Mouse (Mus musculus) CH12F3 (cell line): ENCODE measurements around the gene Pard3.

Experiments used
- in situ Hi-C: fragments of 300-500 bp; cut with MboI; formaldehyde crosslinking; loops from 2 replicates; pipeline ENCODE4 v1.14.3; 2020; ENCODE audit warnings: low sequenced_read_pairs

The Pard3 gene

DNA sequence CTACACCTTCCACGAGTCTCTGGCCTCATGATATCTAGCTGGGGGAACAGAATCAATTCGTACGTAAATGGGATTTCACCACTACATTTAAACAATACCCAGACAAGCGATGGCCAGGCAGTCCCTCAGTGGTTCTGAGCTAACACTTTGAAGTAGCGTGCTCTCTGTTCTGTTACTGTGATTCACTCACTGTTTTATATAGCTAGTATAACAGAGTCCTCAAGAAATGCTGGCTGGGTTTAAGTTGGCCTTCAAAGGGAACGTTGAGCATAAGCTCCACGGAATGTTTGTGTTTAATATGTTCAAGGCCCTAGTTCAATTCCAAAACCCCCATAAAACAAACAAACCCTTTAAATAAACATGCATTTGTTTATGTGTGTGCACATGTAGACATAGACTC lies 156.9 kb downstream of the Pard3 start:
- in situ Hi-C loops, result no loop called here

DNA sequence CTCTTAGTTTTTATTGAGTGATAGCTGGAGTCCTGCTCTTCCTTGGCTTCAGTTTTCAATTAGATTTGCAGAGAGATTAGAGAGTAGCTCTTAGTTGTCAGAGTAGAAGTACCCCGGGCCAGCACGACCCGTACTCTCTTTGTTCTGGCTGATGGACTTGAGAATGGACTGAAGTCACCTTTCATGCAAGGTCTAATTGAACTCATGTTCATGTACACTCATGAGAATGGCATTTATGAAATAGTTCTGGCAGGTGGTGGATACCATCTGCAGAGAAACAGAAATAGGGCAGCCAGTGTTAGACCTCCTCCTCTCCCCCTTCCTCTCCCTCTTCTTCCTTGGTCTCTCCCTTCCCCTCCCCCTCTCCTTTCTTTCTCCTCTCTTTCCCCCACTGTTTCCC lies 158.7 kb downstream of the Pard3 start:
- in situ Hi-C loops, result no loop called here

DNA sequence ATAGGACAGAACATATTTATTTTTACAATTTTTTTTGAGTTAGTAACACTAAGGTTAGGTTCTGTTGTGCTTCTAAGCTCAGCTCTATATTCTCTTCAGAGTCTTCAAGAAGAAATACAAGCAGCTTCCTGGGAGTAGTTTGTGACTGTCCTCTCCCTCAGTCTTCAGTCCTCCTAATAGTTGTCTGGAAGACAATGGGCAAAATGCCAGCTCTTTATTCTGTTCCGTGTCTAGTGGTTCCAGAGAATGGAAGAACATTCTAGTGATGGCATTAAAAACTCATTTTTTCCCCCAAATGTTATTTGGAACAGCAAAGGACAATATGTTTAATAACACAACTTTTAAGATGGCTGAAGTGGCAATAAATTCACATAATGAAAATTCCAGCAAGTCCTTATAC lies 163.3 kb downstream of the Pard3 start:
- in situ Hi-C loops, result no loop called here

DNA sequence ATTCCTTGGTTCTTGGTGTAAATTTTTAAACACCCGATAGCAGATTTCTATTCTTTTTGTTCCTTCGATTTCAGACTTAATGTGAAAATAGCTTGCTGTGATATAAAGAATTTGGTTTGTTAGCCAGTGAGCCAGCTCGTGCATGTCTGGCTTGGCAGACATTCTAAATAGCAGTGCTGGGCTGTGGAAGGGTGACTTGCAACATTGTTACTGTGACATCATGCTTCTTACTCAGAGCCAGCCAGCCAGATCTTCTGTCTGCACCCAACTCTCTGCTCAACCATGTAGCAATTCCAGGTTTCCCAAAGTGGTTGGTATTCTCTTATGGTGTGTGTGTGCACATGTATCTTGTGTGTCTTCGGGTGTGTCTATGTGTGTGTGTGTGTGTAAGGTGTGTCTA lies 163.7 kb downstream of the Pard3 start:
- in situ Hi-C loops, result no loop called here

DNA sequence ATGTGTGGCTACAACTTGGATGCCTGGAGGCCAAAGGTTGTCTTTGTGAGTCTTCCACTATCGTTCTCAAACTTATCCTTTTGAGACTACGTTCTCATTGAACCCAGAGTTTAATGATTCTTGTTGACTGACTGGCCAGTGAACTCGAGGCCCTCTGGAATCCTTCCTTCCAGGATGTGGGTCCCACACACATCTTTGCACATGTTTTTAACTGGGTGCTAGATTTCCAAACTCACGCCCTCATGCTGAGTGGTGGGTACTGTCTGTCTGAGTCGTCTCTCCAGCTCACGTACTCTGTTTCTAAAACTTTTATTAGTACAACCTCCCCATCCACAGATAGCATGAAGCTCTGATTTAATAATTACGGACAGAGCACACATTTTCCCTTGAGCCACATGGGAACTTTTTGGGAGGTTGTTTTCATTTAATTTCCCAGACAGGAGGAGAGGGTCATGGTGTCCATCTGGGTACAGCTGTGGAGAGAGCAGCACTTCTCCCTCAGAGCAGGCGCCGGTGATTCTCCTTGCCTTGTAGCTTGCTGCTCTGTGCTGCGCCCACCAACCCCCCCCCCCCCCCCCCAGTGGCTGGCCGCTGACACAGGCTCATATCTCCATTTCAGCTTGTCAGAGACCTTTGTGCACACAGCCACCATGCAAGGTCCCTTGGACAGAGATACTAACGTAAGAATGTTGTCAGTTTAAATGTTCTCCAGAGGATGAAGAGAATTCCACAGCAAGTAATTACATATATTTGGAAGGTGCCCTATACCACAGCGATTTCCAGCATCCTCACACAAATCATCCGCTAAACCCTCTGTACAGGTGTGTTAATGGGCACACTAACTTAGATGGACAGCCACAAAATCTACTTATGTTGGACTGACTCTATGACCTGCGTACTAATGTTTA lies 165.9 kb downstream of the Pard3 start:
- in situ Hi-C loops, result no loop called here

DNA sequence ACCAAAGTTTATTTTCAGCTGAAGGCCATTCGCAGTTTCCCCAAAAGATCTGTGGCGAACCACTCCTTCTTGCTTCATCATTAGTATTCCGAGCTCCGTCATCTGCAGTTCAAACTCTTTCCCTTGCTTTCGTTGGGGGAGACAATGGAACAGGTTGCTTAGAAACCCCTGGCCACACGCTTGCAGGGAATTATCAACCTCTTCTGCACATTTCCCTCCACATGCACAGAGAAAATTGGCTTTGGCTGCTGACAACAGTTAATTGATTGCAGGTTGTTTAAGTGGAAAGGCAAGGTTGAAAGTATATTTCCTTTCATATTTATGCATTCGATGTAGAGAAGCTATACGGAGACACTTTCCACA lies 166.5 kb downstream of the Pard3 start:
- in situ Hi-C loops, result no loop called here

DNA sequence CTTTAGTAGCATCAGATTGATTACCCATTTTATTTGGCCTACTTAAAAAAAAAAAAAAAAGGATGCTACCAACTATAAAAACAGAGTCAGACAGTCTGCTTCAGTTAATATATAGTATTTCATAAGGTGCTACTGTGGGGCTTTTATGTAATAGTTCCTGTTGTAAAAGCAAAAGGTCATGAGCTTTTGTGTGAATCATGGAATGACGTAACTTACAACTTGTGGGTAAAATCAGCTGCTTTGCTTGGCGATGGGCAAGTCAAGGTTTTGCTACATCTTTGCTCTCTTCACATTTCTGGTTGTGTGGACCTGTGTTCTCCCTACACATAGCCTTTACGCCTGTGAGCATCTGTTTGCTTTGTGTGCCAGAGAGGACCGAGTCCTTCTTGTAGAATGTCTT lies 179.7 kb downstream of the Pard3 start:
- in situ Hi-C loops, result no loop called here

DNA sequence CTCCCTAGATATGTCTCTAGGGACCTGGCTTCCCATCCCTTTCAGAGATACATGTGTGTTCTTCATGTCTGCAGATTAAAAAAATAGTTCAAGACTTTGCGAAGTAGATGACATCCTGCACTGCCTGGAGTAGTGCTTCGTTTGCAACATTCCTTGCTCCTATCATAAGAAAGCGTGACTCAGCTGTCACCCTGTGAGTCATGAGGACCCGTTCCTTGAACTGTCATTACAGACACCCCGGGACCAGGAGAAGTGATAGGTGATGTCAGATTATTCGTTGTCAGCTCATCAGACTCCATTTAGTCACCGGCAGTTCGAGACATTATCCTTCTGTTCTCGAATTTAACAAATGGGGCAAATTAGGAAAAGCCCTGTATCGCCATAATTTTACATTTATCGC lies 180.1 kb downstream of the Pard3 start:
- in situ Hi-C loops, result no loop called here

DNA sequence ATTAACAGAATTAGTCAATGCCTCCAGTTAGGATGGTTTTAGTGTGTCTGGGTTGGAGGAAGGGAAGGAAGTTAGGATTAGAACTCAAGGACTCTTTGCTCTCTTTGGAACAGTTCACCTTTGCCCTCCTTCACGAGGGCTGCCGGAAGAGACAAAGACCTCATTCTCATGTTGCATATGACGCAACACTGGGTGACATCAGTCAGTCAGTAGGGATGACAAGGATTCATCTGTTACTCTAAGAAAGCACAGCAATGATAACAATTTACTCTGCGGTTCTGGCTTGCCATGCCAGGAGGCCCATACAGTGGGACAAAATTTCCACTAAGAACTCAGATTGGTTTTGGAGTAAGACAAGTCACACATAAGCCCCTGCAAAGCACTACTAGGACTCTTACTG lies 187.1 kb downstream of the Pard3 start:
- in situ Hi-C loops, result no loop called here

DNA sequence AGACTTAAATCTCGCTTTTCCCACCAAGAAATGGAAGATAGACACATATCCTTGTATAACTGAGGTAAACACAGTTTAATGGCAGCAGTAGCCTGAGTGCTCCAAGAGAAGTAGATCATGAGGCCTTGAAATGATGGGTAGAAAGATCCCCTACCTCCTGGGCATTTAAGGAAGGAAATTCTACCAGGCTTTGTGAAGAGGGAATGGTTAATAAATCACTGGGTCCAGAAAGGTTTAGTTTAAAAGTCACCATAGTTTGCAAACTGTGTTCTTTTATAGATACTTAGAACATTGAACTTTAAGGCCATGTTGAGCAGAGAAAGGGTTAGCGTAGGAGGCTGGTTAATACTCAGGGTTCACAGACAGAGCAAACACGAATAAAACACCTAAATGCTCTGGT lies 187.8 kb downstream of the Pard3 start:
- in situ Hi-C loops, result no loop called here

DNA sequence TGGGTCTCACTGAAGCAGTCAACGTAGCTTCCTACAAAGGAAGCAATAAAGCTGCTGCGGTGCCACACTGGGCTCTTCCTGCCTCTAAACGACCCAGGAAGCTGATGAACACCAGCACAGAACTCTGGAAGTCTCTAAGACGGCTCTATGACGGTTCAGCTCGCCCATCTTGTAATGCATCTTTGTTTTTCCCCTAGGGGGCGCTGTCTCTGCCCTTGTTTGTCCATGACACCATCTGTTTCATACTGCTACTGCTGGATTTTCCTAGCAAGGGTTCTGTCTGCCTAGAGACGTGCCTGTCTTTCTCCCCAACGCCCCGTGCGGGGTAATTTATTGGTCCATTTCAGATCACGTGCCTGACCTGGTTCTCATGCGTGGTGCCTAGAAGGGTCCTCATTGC lies 188.3 kb downstream of the Pard3 start:
- in situ Hi-C loops, result no loop called here

DNA sequence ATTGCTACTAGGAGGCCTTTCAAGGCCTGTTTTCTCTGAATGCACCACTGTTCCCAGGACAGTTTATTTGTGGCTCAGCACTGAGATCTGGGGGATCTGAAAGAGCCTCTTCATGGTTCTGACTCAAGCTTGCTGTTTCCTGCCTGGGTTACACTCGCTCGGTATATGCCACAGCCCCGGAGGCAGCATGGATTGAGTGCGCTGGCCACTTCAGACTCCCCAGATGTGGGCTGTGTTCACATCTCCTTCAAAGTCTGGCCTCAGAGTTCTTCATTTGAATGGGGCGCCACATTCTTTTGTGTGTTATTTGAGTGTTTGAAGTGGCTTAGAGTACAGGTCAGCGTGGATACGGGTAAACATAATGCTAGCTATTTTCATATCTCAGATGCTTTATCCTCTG lies 190.9 kb downstream of the Pard3 start:
- in situ Hi-C loops, result no loop called here

DNA sequence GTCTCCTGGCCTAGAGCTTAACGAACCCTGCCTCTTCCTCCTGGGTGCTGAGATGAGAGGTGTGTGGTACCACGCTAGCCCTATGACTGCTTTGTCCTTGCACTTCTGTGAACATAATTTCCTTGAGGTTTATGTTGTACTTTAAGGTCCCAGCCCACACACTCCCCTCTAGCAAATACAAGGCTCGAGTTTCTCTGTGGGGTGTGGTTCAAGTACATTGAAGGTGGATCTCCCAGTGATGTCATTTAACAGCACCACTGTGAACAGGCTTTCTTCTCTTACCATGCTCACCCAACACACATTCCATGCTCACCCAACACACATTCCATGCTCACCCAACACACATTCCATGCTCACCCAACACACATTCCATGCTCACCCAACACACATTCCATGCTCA lies 193.4 kb downstream of the Pard3 start:
- in situ Hi-C loops, result no loop called here

DNA sequence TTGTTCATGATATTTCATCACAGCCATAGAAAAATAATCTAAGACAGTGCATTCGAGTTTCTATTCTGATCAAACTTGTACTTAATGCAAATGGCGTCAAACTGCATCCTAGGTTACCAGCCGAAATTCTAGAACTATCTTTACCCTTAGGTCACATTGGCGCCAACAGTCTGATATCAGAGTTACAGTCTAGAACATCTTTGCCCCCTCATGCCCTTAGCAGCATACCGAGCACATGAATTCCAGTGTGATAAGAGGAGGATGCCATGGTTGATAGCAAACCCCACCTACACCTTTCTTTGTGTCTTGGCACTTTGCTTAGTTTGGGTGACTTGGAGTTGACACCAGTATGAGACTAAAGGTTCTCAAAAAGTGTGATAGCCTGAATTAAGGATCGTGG lies 197.4 kb downstream of the Pard3 start:
- in situ Hi-C loops, result no loop called here

DNA sequence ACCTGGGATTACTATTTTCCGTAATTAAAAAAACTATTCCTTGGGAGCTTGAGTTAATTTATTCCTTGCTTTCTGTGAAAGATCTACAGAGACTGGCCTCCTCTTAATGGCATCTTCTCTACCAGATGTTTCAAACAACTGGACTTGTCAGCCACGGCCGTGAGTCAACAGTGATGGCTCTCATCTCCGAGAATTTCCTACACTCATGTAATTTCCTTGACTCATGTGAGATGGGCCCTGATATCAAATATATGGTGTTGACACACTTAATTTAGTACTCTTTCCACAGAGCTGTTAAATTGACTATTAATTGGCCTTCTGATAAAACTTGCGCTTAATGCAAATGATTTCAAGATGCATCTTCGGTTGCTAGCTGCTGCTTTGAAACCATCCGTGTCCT lies 198.3 kb downstream of the Pard3 start:
- in situ Hi-C loops, result no loop called here

DNA sequence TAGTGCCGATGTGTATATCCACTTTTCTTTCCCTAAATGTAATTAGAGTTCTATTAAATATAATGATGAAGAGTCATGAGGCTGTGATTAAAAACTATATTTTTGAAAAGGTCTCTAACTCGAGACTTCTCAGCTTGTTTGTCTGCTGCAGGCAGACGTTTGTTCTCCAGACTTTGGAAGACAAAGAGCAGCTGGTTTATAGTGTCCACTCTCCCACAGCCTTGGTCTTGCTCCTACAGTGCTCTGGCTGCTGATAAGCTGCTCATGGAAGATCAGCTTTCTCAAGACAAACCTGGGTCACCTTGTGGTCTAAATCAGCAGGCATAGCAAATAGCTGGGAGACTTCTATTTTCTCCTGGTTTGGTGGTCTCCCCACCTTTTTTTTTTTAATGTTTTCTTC lies 198.7 kb downstream of the Pard3 start:
- in situ Hi-C loops, result no loop called here

DNA sequence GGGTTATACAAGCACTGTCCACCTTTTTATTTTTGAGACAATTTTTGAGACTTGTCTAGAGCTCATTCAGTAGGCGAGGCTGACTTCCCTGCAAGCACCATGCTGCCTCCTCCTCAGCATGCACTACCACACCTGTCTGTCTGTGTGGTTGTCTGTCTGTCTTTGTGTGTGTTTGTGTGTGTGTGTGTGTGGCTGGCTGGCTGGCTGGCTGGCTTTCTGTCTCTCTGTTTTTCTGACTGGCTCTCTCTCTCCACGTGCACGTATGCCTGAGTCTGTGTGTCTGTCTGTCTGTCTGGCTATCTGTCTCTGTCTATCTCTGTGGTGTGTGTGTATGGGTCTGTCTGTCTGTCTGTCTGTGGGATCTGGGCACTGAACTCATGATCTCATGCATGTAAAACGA lies 199.2 kb downstream of the Pard3 start:
- in situ Hi-C loops, result no loop called here

DNA sequence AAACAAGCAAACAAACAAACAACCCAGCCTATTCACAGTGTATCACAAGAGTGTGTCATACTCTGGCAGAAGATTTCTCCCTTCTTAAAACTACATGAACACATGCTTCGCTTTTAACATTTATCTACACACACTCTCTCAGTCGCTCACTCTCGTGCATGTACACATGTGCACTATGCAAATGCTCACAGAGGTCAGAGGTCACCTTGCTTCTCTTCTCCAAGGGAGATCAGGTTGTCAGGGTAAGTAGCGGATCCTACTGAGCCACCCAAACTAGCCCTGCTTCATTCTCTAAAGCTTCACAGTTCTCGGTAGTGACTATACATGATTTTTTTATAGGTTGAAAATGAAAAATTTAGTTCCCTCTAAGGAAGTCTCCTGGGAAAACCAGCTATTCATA lies 199.8 kb downstream of the Pard3 start:
- in situ Hi-C loops, result no loop called here

DNA sequence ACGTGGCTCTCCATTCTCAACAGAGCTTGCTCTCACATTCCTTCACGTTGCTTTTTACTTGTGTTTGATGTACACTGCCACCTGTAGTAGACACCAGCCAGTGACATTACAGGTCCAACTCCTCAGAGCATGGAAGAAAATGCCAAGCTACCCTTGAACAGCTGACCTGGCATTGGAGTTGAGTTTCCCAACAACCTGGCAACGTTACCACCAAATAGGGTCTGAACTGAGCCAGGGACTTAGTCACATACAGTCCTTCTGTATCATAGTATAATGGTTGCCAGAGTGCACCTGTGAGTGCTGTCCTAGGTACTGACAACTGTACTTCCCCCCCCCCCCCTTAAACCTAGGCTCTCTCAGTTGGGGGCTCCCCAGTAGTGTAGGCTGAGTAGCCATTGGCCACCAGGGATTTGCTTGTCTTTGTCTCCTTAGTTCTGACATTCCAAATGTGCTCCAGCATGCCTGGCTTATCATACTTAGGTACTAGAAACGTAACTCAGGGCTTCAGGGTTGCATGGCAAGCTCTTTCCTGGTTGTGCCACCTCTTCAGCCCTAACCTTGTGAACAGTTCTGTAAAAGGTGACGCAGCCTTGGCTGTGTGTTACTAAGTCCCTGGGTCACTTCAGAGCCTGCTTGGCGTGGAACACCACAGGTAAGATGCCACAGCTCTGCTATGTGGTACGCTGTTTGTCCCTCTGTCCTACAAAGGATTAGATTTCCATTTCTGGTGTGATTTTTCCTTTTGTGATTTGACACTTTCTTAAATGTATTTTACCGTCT lies 201.2 kb downstream of the Pard3 start:
- in situ Hi-C loops, result no loop called here

DNA sequence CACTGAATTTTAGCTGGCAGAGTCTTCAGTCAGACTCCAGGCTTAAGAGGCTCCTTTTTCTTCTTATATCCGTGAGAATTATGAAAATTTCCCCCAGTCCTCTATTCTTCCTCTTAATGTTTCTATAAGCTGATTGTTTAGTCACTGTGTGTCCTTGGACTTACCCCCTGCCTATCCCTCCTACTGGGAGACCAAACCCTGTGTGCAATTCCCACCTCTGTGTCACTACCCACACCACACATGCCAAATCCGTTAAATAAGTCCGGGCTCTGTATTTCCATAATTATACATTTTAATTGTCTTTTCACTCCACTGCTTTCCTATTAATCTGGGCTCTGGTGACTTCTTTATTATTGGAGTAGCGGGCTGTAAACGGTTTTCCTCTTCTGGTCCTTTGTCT lies 203.1 kb downstream of the Pard3 start:
- in situ Hi-C loops, result no loop called here

DNA sequence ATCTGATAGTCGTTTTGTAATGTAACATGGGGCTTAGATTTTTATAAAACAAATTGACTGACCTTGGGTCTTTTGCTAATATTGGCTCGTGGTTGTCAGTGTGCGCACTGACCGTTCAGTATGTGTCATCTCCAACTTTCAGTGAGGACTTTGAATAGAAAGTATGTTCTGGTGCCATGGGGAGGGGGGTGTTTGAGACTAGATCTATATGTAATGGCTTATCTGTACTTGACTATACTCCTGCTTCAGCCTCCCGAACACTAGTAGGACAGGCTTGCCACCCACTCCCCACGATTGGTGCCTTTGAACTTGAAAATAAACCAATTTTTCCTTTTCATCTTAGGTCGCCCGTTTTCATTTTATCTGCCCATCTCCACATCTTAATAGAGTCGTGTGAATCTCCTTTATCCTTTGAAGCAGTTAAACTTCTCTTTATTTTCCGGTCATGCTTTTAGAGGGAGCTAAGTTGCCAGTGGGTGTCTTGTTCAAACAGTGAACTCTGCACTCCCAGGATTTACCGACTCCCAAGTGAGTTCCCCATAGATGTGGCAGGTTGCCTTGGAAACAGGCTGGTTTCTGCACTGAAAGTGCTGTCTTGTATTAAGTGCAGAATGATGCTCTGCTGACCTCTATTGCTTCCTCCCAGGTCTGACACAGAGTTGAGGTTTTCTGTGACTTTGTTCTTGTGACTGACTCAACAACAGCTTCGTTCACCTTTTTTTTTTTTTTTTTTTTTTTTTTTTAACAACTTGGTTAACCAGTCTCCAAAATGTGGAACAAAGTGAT lies 204.7 kb downstream of the Pard3 start:
- in situ Hi-C loops, result no loop called here
